Mouse (Mus musculus) kidney, embryonic 14.5 days (tissue): ENCODE results near the gene Ubtf. TPM values are rescaled to one million over a fixed set of nuclear protein-coding genes. Genes with fewer than 3 reads are reported as not detected.
A peak's percentile ranks its signal among the peaks of the same experiment; 100 is the strongest.

Experiments used
- ATAC-seq: fragments of 200-750 bp; cut with Nextera tagmentation; 2 replicates; pipeline ENCODE4 v1.8.0; 2017; ENCODE audit warnings: moderate number of reproducible peaks, mild to moderate bottlenecking, moderate TSS enrichment, moderate library complexity; ENCODE audit not compliant: low FRiP score, low TSS enrichment
- H3K27ac ChIP-seq: fragments of 300-500 bp; sonication (generic); 2 replicates; pipeline ENCODE4 v1.5.1; 2014; ENCODE audit warnings: low read depth, mild to moderate bottlenecking, low read length, moderate library complexity, mixed read lengths
- H3K27me3 ChIP-seq: fragments of 300-500 bp; sonication (generic); 2 replicates; pipeline ENCODE4 v1.6.1; 2014; ENCODE audit warnings: mild to moderate bottlenecking, low read length; ENCODE audit not compliant: control insufficient read depth, insufficient read depth
- H3K36me3 ChIP-seq: fragments of 300-500 bp; sonication (generic); 2 replicates; pipeline ENCODE4 v1.6.1; 2014; ENCODE audit warnings: low read length, mixed read lengths; ENCODE audit not compliant: control insufficient read depth, insufficient read depth
- H3K4me1 ChIP-seq: fragments of 300-500 bp; sonication (generic); 2 replicates; pipeline ENCODE4 v1.6.1; 2014; ENCODE audit warnings: low read length, mixed read lengths; ENCODE audit not compliant: control insufficient read depth, insufficient read depth
- H3K4me2 ChIP-seq: fragments of 300-500 bp; sonication (generic); replicated peaks from 2 replicates; pipeline ENCODE4 v1.6.1; 2014; ENCODE audit warnings: low read depth, mild to moderate bottlenecking, low read length
- H3K4me3 ChIP-seq: fragments of 300-500 bp; sonication (generic); 2 replicates; pipeline ENCODE4 v1.5.1; 2014; ENCODE audit warnings: mild to moderate bottlenecking, low read length
- H3K9ac ChIP-seq: fragments of 300-500 bp; sonication (generic); 2 replicates; pipeline ENCODE4 v1.6.1; 2014; ENCODE audit warnings: low read depth, mild to moderate bottlenecking, low read length, moderate library complexity
- H3K9me3 ChIP-seq: fragments of 300-500 bp; sonication (generic); 2 replicates; pipeline ENCODE4 v1.6.1; 2016; ENCODE audit warnings: low read length; ENCODE audit not compliant: control insufficient read depth
- WGBS: fragments of 180-500 bp; shearing (Covaris S2); extraction: QIAGEN DNeasy Blood & Tissue Kit; methylation state at CpG from one replicate; pipeline ENCODE4 v1.1.7; 2014; 5-methylcytosine and 5-hydroxymethylcytosine counted together
- polyA plus RNA-seq: library from polyadenylated mRNA; unstranded; fragments of >200 nt; fragmentation: Nextera tagmentation; extraction: Ambion mirVana; gene quantifications from 2 replicates; pipeline ENCODE4 v1.2.1, GENCODE M21; 2014

Gene Ubtf
- polyA plus RNA-seq, 1 experiment from 2014 or later = 105 TPM

DNA sequence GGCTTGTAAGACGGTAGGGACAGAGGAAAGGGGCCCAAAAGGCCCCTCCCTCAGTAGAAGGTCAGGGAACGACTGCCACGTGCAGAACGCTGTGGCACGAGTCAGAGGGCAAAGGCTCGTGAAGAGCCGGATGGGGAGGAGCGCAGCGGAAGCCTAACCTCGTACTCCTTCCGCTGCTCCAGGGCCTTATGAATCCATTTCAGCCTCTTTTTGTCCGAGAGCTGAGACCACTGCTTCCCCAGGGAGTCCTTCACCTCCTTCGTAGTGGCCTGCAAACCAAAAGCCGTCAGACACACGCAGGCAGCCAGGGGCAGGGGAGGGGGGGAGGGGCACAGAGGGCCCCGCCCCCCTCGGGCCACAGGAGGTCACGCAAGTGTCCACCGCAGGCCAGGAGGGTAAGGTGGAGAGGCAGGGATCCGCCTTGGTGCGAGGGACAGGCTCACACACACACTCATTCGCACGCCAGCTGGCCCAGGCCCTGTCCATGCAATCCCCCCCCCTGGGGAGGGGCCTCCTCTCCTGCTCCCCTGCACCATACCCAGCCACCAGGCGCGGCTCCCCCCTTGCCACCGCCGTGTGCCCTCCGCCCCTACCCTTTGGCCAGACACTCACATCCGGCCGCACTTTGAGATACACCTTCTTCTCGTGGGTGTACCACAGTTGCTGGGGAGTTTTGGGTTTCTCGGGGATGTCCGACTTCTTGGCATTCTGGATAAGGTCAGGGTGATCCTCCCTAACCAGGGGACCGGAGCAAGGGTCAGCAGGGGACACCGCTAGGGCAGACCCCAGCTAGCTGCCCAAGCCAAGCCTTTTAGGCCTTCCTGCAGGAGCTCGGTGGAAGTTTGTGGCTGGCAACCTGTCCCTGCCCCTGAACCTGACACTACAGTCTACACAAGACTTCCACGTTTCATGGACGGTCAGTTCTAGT, 8.5 kb downstream of the Ubtf start:
- Histone ChIP-seq H3K4me2 (no peak overlapping the region), H3K9ac (peak overlapping the region; percentile 7; the same call in 1 of the 2 replicates), H3K36me3 (peaks cover 78% of the 10 kb centered on the region), H3K4me1 (peaks cover 26% of the 10 kb centered on the region), H3K4me3 (no peak overlapping the region), H3K27ac (no peak overlapping the region), H3K9me3 (no peaks in the 10 kb centered on the region), H3K27me3 (no peaks in the 10 kb centered on the region)
- WGBS = 37% methylated on average over 35 of the region's 38 CpGs
- ATAC-seq = no peak

DNA sequence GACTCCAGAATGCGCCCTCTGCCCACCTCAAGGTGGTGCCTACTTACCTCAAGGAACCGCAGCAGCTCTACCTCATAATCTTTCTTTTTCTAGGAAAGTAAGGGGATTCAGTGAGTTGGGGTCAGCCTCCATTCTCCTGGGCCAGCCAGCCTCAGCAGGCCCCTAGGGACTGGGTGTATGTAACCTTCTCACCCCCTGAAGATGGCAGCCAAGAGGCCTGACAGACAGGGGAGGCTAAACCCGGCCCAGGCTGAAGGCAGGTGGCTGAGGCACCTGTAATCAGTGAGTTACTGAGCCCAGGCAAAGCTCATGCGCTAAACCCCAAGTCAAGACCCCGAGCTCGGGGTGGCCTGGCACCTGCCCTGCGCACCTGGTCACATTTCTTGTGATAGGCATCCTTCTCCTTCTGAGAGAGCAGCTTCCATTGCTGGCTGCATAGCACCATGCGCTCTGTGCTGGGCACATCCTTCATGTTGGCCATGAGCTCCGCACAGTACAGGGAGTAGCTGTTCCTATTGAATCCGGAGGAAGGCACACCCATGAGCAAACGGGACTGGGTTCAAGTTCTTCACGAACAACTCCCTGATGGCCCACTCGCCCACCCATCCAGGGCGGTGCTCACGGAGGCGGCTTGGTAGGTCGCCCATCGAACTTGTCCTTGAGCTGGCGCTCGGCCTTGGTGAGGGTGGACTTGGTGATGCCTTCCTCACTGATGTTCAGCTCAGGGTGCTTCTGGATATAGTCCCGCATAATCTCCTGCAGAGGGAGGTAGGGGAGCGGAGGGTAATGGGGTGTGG, 9.5 kb downstream of the Ubtf start:
- Histone ChIP-seq H3K27me3 (no peaks in the 10 kb centered on the region), H3K4me3 (peak overlapping the region; percentile 34), H3K36me3 (peaks cover 72% of the 10 kb centered on the region), H3K9me3 (no peaks in the 10 kb centered on the region), H3K27ac (no peak overlapping the region; the same call in 1 of the 2 replicates), H3K4me2 (peak overlapping the region; percentile 63; the same call in 1 of the 2 replicates), H3K4me1 (peaks cover 19% of the 10 kb centered on the region), H3K9ac (no peak overlapping the region; the same call in 1 of the 2 replicates)
- WGBS = 88% methylated on average over 22 of the region's 22 CpGs
- no peak for ATAC-seq

DNA sequence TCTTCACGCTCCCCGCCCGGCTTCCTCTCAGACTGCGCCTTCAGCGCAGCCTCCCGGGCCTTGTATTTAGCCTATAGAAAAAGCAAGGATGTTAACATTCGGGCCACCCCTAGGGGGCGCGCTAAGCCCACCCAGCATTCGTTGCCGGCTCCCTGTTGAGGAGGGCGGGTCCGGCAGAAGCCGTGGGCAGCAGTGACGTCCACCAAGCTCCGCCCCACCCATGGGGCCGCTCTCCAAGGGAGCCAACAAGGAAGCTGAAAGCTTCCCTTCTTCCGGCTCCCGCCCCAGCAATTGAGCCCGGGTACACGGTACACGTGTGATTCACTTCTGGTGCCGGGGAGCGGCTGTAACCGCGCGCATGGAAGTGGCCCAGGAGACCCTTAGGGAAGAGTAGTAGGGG, 10.6 kb downstream of the Ubtf start:
- Histone ChIP-seq H3K4me3 (peak overlapping the region; percentile 34), H3K27ac (peak overlapping the region; percentile 64), H3K27me3 (no peaks in the 10 kb centered on the region), H3K9ac (peak overlapping the region; percentile 47), H3K4me2 (peak overlapping the region; percentile 63), H3K36me3 (peaks cover 62% of the 10 kb centered on the region), H3K4me1 (peaks cover 19% of the 10 kb centered on the region), H3K9me3 (no peaks in the 10 kb centered on the region)
- ATAC-seq = peak; percentile 95
- WGBS = under 1% methylated on average over 27 of the region's 27 CpGs

DNA sequence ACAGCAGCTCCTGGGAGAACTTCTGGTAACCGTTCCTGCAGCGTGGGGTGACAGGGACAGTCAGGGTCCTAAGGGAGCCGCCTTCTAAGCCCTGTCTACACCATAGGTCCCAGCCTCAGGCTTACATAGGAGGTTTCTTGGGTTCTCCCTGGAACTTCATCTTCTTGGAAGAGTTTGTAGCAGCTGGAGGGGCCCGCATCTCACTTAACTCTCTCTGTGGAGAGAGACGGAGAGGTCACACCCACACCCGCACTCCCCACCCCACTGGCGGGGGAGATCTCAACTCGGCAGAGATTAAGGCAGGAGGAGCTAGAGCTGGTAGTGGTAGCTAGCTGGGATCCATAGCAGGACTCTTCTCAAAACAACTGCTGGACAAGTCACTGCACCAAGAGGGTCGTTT, 11.4 kb downstream of the Ubtf start:
- Histone ChIP-seq H3K9me3 (no peaks in the 10 kb centered on the region), H3K36me3 (peaks cover 53% of the 10 kb centered on the region), H3K4me1 (peaks cover 19% of the 10 kb centered on the region), H3K9ac (no peak overlapping the region), H3K27me3 (no peaks in the 10 kb centered on the region), H3K27ac (no peak overlapping the region), H3K4me3 (no peak overlapping the region), H3K4me2 (no peak overlapping the region)
- 83% methylated on average over 9 of the region's 9 CpGs for WGBS
- no peak for ATAC-seq

DNA sequence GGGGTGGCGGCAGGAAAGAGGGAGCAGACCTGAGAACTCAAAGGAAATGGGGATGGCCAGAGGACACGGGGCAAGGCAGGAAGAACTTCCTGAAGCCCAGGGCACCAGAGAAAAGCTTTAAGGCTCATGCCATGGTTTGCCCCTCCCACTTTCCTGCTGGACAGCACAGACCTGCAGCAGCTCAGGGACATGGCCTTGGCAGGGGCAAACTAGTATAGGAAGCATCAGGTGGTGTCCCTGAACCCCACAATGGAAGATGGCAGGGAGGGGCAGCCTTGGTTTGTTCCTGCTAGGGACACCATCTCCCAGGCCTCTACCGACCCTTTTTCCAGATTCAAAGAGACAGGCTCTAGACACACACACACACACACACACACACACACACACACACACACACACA, 14.2 kb downstream of the Ubtf start:
- H3K36me3 ChIP-seq = peaks cover 29% of the 10 kb centered on the region
- H3K4me3 ChIP-seq = no peak overlapping the region
- H3K9ac ChIP-seq = no peak overlapping the region
- H3K9me3 ChIP-seq = no peaks in the 10 kb centered on the region
- no peak for ATAC-seq
- no peak overlapping the region for H3K27ac ChIP-seq
- no peak overlapping the region for H3K4me2 ChIP-seq
- 67% methylated on average over 3 of the region's 3 CpGs for WGBS
- H3K27me3 ChIP-seq = no peaks in the 10 kb centered on the region
- H3K4me1 ChIP-seq = peaks cover 10% of the 10 kb centered on the region

DNA sequence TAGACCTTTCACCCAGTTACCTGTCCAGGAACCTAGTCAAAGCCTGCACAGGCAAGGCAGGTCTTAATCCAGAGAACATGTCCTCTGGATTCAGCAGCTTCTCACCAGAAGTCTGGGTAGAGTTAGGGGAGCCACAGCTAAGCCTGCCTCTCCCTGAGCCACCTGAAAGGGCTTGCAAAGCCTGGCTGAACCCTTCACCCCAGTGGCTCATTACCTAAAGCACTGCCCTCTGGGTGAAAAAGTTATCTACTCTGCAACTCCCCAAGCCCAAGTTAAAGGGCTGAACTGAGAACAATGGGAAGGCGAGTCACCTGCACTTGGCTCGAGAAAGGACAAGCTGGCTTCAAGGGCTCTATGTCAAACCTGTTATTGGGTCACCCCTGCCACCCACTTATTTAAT, 15.4 kb downstream of the Ubtf start:
- H3K36me3 ChIP-seq = peaks cover 22% of the 10 kb centered on the region
- 46% methylated on average over 2 of the region's 2 CpGs for WGBS
- no peak overlapping the region for H3K4me2 ChIP-seq
- H3K9me3 ChIP-seq = no peaks in the 10 kb centered on the region
- no peak overlapping the region for H3K27ac ChIP-seq
- no peaks in the 10 kb centered on the region for H3K27me3 ChIP-seq
- ATAC-seq = no peak
- H3K9ac ChIP-seq = no peak overlapping the region
- peaks cover under 1% of the 10 kb centered on the region; the same call in 1 of the 2 replicates for H3K4me1 ChIP-seq
- H3K4me3 ChIP-seq = no peak overlapping the region

DNA sequence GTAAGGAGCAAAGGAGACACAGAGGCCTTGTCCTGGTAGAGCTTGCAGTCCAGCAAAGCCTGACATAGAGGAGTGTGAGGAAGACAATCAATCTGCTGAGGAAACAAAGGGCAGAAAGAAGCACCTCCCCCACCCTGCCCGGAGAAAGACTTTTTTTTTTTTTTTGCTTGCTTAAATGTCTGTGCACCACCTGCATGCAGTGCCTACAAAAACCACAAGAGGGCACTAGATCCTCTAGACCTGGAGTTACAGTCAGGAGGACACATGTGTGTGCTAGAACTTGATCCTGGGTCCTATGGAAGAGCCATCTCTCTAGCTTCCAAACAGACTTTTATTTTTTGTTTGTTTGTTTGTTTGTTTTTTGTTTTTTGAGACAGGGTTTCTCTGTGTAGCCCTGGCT, 19.7 kb downstream of the Ubtf start:
- WGBS = 31% methylated on average over 1 of the region's 1 CpGs
- Histone ChIP-seq H3K27me3 (no peaks in the 10 kb centered on the region), H3K36me3 (no peaks in the 10 kb centered on the region), H3K4me1 (peaks cover 9% of the 10 kb centered on the region), H3K4me2 (no peak overlapping the region), H3K27ac (no peak overlapping the region), H3K9me3 (no peaks in the 10 kb centered on the region), H3K4me3 (no peak overlapping the region), H3K9ac (no peak overlapping the region)
- ATAC-seq = no peak

DNA sequence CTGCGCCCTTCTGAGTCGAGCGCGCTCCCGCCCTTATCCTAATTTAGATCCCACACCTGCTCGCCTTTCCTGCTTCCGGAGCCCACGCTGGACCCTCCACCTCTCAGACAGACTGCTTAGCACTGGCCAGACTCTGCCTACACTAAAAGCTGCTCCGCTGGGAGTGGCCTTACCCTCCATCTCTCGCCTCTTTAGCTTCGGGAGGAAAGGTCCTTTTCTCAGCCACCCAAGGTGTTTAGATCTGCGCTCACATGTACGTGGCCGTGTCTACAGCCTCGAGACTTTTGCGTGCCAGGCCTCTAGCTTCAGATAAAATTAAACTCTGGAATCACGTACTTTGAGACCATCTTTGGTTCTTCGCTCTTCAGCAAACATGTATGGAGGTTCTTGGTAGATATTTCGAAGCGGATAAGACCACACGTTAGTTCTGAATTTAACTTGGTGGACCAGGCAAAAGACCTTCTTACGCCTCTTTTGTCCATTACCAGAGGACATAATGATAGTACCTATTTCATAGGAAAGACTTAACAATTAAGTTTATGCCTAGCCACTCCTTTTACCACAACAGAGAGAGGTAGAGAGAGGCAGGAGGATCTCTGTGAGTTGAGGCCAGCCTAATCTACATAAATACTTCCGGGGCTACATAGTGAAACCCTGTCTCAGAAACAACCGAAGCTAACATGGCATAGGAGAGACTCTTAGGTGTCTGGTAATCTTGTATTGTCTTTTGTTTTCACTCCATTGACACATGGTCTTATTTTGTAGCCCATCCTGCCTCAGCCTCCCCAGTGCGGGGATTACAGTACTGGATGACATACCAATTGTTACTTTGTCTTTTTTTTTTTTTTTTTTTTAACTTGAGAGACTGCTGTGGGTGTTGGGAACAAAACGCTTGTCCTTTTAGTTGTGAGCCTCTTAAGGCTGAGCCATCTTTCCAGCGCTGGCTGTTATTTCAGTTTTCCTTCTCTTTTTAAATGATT, 21.7 kb downstream of the Ubtf start:
- no peaks in the 10 kb centered on the region for H3K27me3 ChIP-seq
- H3K27ac ChIP-seq = peak overlapping the region; percentile 95
- ATAC-seq = peak; percentile 14; the same call in 1 of the 2 replicates
- peak overlapping the region; percentile 71 for H3K9ac ChIP-seq
- H3K4me1 ChIP-seq = peaks cover 12% of the 10 kb centered on the region
- H3K4me3 ChIP-seq = peak overlapping the region; percentile 90
- peaks cover 15% of the 10 kb centered on the region for H3K36me3 ChIP-seq
- H3K9me3 ChIP-seq = no peaks in the 10 kb centered on the region
- 26% methylated on average over 27 of the region's 27 CpGs for WGBS
- peak overlapping the region; percentile 89 for H3K4me2 ChIP-seq
